Mouse (Mus musculus) ES-Bruce4 (cell line): ENCODE results near the gene Lhx4.

Source experiments
- CTCF ChIP-seq: IDR thresholded peaks from one replicate; pipeline ENCODE4 v1.8.1; 2011; ENCODE audit warnings: low read depth, low read length
- EP300 ChIP-seq: IDR thresholded peaks from 2 replicates; pipeline ENCODE4 v1.6.1; 2011; ENCODE audit warnings: low read depth, low read length; ENCODE audit not compliant: insufficient read depth
- POLR2A ChIP-seq: IDR thresholded peaks from one replicate; pipeline ENCODE4 v1.8.1; 2011; ENCODE audit warnings: low read length; ENCODE audit not compliant: insufficient read depth

GRCm38 (mm10) chr1:155689558-155689957 is 61.9 kb downstream of the Lhx4 start:
- TF ChIP-seq CTCF (no peak), POLR2A (no peak), EP300 (no peak)
